Mouse (Mus musculus) ES-CJ7 (cell line): Measurements from ENCODE around the gene Ptprt.

ENCODE experiments used
- DNase-seq: peaks from one replicate; pipeline ENCODE4 v3.0.0; 2011; ENCODE audit warnings: low read depth, low spot score

The Ptprt gene

DNA sequence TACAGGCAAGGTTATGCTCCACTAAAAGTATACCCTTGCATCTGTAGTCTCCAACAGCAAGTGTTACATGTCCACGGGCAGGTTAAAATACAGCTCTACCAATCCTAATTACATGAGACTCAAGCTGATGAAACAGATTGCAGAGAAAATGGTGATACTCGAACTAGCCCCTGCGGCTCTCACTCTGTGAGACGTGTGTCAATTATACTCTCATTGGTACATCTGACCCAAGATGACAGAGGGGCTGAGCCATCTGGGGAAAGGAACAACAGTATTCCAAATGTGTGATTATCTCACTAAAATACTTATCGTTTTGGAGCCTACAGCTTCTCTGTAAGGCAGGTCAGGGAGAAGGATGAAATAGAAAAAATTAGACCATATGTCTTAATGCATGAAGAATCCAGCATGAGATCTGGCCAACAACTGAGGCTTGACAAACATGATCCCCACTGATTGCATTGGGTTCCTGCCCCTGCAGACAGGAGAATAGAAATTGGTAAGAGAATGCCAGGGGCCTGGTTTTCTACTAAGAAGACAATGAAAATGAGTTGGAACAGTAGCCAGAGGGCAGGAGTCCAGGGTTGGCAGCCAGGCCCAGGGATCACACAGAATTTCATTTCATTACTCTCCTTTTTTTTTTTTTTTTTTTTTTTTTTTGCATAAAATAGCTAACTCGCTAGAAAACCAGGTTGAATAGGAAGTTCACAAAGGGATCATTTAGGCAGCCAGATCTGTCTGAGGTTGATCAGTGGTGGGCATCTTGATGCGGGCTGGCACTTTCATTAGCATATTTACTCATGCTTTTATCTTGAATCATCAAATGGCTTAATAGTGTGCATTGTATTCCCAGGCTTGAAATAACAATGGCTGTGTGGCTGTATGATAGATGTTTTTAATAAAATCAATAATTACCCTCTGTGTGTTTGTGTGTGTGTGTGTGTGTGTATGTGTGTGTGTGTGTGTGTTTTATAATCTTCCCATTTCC lies 699.5 kb downstream of the Ptprt start:
- no peak for DNase-seq

GRCm38 (mm10) chr2:161945424-161945823 lies 715.5 kb downstream of the Ptprt start:
- no peak for DNase-seq

DNA sequence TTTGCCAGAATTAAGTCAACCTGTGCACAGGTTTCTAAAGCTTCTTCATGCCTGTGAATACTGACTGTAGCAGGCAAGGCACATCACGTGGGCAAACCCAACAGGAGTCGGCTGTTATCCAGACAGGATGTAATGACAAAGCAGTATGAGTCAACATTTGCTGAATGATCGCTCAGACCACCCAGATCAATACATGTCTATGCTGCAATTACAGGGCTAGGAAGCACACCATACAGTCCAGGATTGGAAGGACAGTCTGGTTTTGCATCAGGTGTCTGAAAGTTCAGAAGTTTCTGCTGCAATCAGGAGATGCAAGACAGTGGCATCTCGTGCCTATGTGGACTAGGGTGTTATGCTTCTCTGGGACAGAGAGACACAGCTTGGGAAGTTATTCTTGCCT lies 716.3 kb downstream of the Ptprt start:
- no peak for DNase-seq

DNA sequence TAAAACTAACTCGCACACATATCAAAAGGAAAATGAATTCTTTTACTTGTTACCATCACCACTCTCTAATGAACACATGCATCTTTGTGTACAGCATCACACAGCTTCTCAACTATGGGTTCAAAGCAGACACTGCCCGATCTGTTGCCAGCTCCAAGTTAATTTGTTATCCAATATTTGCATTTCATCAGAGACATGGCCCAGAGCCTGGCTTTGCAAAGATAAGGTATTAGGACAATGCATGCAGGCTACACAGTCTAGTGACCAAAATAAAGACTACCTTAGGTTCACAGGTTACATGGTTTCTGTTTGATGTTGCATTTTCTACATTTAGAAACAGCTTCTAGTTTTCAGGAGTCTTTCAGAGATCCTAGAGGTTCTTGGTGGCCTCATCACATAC lies 719.0 kb downstream of the Ptprt start:
- DNase-seq = no peak

DNA sequence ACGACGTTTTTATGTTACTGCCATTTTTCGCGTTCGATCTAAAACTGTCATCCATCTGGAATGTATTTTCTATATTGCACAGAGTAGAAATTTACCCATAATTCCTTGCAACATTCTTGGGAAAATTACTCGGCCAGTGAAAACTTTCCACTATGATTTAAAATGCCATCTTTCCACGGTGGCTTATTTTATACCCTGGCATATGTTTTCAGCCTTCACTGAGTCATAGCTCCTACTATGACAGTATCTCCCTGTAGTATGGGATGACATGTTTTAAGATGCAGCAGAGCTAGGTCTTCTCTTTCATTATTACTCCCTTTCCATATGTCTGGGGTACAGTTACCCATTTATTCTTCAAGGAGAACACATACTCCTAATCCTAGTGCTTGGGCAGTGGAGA lies 753.7 kb downstream of the Ptprt start:
- no peak for DNase-seq

GRCm38 (mm10) chr2:161902196-161902595 lies 758.8 kb downstream of the Ptprt start:
- no peak for DNase-seq

- DNase-seq = no peak
Measured at GRCm38 (mm10) chr2:161884446-161884845, 776.5 kb downstream of the Ptprt start.

DNA sequence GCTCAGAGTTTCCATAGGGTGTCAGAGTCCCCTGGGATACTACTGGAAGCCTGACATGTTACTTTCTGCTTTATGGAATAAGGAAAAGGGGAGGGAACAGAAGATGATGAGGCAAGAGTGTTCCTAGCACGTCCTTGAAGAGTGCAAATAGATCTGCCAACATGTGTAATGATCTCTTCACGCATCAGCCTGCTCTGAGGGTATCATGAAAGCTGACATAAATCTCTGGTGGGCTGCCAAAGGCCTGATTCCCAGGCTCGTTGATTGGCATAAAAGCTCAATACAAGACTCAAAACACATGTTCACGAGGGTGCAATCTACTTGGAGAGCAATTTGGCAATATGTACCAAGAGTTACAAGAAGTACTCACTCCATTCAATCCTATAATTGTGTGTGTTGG lies 778.4 kb downstream of the Ptprt start:
- DNase-seq = no peak

DNA sequence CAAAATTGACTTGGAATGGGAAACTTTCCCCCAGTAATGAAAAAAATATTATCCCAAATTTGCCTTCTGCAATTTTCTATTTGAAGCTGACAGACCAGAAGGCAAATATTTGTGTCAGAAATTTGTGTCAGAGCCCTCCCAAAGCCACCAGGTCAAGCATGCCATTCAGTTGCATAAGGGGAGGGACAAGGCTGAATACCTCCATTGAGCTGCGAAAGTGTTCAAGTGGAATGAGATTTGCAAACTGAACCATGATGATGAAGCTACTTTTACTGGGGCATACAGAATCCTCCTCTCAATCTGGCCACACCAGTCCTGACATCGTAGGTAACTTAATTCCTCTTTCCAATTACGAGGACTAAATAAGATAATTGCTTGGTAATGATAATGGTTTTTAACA lies 780.0 kb downstream of the Ptprt start:
- DNase-seq = no peak

GRCm38 (mm10) chr2:161865231-161865630 lies 795.7 kb downstream of the Ptprt start:
- DNase-seq = no peak

DNA sequence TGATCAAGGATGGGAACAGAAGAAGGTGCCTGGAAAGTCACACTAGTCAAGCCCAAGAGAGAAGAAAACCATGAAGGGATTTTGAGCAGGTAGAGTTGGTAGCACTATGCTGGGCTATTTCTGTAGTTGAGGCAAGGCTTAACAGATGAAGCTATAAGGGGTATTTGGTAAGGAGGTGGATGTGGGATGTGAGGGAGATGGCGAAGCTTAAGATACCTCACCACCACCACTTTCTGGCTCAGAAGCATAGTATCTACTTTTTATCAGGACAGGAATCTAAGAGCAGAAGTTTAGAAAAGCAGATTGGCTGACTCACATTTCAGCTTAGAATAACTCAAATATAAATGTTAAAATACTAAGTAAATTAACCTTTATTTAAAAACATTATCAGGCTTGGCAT lies 802.1 kb downstream of the Ptprt start:
- no peak for DNase-seq

GRCm38 (mm10) chr2:161858361-161858760 lies 802.6 kb downstream of the Ptprt start:
- no peak for DNase-seq

DNA sequence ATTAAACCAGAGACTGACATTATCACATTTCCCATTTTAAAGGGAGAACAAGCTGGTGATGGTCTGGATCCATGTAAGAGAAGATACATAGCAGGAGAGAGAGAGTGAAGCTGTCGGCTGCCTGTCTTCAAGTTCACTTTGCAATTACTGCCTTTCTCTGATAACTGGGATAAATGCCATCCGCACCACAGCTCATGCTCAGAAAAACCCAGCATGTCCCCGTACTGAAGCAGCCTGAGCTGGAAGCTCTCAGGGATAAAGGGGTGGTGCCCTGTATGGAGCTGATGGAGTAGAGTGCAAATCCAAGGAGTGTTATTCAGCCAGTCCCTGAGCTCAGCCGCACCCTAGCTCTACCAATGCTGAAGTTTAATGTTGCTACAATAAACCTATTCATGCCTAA lies 825.9 kb downstream of the Ptprt start:
- no peak for DNase-seq

GRCm38 (mm10) chr2:161833846-161834245 lies 827.1 kb downstream of the Ptprt start:
- DNase-seq = no peak

GRCm38 (mm10) chr2:161813326-161813725 lies 847.6 kb downstream of the Ptprt start:
- DNase-seq = no peak

- DNase-seq = no peak
Measured at GRCm38 (mm10) chr2:161808086-161808801, 852.7 kb downstream of the Ptprt start.

GRCm38 (mm10) chr2:161806287-161807007 lies 854.5 kb downstream of the Ptprt start:
- DNase-seq = no peak

DNA sequence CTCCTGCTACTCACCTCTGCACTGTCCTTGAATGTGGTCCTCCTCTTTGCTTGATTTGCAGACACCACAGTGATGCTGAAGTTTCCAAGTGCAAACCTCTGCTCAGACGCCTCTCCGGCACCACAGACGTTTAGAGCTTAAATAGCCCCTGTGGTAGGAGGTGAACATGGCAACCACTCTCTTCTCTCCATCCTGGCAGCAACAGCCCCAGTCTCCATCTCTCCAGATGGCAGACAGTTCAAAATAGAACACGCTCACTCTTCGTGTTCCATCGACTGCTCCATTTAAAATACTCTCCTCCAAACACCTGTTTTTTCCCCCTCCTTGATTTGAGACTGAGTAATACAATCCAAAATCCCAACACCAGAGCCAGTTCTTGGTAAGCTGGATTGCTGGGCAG lies 861.0 kb downstream of the Ptprt start:
- DNase-seq = no peak

GRCm38 (mm10) chr2:161767528-161767927 lies 893.4 kb downstream of the Ptprt start:
- no peak for DNase-seq

DNA sequence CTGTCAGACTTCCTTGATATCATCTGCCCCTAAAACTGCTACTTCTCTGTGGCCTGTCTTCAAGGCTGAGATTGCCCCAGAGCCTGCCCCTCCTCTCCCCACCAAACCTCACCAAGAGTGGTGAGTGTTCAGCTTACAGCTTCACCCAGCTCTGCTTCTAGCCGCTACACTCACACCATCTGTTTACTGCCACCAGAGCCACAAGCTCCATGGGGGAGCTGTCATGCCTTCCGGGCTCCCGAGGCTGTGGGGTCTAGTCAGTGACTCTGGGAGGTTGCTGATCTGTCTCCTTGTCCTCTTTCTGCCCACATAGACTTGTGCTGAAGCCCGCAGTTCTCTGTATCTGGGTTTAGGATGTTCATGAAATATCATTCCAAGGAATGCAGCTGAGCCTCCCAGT lies 947.9 kb downstream of the Ptprt start:
- DNase-seq = no peak

- DNase-seq = no peak
Measured at GRCm38 (mm10) chr2:161709316-161709715, 951.6 kb downstream of the Ptprt start.

GRCm38 (mm10) chr2:161706386-161706915 lies 954.5 kb downstream of the Ptprt start:
- DNase-seq = no peak
